Mouse (Mus musculus): ENCODE results near the gene Itpr2.
A peak's percentile ranks its signal among the peaks of the same experiment; 100 is the strongest.

The Itpr2 gene

DNA sequence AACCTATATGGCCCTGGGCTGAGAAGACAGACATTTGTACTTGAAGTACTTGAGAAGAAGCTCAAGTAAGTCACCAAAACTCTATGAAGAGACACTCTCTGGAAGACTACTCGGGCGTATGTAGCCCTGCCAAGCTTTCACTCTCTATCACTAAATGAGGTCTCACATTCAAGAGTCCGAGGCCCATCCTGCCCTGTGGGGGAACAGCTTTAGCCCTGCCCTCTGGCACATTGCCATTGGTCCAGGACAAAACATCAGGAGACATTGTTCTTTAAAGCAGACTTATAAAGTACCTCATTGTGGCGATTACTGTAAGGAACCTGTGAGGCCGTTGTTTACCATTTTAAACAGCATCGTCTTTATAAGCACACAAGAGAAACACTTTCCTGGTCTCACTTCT is 77.7 kb downstream of the Itpr2 start:
- DNase-seq (ENCODE audit: low spot score in 2 of 2): no peak

GRCm38 (mm10) chr6:146420718-146421117 is 81.3 kb downstream of the Itpr2 start:
- DNase-seq (ENCODE audit: low spot score in 2 of 2): peak; percentile 25 to 30

- DNase-seq (ENCODE audit: low spot score in 2 of 2): no peak
Measured at GRCm38 (mm10) chr6:146416461-146416860, 85.6 kb downstream of the Itpr2 start.

DNA sequence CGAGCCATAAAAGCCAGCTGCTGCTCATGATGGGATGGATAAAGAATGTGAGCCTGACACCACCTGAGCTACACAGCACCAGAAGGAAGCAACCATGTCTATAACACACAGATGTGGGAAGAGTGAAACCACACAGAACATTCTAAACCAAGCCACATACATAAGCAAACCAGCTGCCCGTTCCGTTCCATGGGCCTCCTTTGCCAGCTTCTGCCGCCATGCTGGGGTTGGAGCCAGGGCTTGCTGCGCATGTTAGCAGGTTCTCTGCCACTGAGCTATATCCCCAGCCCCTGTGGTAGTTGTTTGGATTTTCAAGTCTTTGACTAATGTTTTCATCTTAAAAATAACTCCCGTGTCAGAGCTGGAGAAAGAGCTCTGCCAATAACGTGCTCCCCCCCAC is 87.9 kb downstream of the Itpr2 start:
- DNase-seq (ENCODE audit: low spot score in 2 of 2): no peak

GRCm38 (mm10) chr6:146411446-146412070 is 90.5 kb downstream of the Itpr2 start:
- DNase-seq (ENCODE audit: low spot score in 2 of 2): peak; percentile 71 to 72

DNA sequence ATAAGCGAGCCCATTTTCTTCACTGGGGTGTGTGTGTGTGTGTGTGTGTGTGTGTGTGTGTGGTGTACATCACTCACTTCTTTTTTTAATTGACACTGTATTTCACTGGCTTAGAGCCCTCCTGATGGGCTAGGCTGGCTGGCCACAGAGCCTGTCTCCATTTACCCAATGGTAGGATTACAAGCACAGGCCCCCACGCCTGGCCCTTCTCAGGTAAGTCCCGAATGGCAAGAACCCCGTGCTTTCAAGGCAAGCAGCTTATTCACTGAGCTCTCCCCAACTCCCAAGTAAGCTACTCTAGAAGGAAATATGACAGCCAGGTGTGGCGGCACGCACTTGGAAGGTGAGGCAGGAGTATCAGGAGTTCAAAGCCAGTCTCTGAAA is 91.6 kb downstream of the Itpr2 start:
- no peak for DNase-seq (ENCODE audit: low spot score in 2 of 2)

DNA sequence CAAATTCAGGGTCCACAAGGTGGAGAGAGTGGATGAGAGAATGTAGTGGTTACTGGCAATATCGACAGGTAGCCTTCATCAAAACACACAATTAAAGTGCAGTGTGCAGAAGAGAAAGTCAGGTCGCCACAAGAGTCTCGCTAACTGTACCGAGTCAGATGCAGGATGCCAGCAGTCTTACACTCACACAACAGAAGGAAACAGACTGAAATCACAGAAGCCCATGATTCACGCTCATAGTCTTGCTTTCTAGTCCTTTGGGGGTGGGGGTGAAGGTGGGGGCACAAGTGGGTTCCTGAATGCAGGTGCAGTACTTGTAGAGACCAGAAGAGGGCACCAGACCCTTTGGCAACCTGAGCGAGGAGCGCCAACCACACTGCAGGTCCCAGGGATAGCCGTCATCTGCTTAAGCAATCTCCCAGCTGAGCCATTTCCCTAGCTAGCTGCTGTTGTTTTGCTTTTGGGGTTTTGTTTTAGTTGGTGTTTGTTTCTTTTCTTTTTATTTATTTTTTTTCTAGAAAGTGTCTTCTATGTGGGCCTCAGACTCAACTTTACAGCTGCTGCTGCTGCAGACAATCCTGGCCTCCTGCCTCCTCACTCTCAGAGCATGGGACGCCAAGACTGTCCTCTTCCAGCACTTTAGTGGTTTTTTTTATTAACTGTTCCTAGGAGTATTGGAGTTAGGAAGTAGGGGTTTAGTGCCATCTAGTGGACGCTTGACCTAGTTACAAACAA is 92.2 kb downstream of the Itpr2 start:
- DNase-seq (ENCODE audit: low spot score in 2 of 2): peak; percentile 59 to 65

DNA sequence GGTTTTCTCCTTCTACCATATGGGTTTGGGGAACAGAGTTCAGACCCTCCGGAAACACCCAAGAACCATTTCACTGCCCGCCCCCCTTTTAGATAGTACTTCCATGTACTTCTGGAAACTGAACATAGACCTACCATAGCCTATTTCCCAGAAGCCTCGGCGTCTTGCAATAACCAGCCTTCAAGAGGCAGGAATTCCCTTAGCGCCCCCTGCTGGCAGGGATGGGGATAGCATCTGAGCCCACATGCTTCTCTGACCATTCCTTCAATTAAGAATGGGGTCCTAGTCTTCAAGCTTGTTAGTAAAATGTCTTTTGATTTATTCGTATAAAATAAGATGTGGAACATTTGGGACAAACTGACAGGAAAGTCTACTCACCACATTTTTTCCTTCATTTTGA is 96.6 kb downstream of the Itpr2 start:
- no peak for DNase-seq (ENCODE audit: low spot score in 2 of 2)

- DNase-seq (ENCODE audit: low spot score in 2 of 2): no peak
Measured at GRCm38 (mm10) chr6:146404876-146405275, 97.1 kb downstream of the Itpr2 start.

DNA sequence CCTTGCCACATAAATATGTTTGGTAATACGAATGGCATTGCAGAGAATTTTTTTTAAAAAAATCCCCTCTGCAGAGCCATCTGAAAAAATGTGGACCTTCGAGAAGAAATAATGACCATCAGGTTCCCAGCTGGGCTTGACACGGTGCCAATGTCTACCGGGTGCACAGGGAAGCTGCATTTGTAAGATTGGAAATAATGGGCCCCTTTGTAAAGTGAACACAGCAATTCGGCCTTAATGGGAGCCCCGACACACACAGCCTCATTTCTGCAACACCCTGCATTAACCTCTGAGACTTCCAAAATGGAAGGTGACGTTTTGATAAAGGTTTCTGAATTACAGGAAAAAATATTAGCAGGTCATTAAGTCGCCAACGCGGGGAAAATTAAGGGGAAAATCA is 97.9 kb downstream of the Itpr2 start:
- no peak for DNase-seq (ENCODE audit: low spot score in 2 of 2)

GRCm38 (mm10) chr6:146402905-146403642 is 98.9 kb downstream of the Itpr2 start:
- no peak for DNase-seq (ENCODE audit: low spot score in 2 of 2)

DNA sequence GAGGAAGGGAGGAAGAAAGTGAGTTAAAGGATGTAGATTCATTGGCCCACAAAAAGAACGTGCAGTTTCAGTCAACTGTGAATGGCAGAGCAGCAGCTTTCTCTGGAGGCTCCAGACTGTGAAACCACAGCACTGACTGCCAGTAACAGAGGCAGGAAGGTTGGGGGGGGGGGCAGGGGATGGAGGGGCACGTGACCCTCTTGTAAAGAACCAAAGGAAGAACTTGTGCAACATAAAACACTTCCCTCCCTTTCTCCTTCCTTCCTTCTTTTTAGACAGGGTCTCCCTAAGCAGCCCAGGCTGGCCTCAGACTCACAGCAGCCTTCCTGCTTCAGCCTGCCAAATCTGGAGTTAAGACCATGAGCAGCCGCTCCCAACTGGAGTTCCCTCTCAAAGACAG is 104.2 kb downstream of the Itpr2 start:
- DNase-seq (ENCODE audit: low spot score in 2 of 2): peak in 1 of 2 experiments; percentile 18

DNA sequence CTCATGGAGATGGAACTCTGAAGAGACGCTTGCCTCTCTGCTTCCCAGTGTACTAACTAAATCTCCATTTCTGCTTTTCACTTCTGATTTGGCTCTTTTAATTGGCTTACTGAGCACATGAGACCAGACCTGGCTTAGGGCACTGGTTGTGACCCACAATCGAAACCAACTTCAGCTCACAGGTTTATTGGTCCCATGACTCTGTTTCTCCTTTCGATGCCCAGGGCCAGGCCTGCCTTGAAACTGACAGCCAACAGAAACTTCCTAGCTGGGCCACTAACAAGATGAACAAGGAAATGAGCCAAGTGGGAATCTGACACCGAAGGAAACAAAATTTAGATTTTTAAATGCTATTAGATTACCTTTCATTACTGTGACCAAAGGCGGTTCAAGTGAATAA is 105.8 kb downstream of the Itpr2 start:
- no peak for DNase-seq (ENCODE audit: low spot score in 2 of 2)

DNA sequence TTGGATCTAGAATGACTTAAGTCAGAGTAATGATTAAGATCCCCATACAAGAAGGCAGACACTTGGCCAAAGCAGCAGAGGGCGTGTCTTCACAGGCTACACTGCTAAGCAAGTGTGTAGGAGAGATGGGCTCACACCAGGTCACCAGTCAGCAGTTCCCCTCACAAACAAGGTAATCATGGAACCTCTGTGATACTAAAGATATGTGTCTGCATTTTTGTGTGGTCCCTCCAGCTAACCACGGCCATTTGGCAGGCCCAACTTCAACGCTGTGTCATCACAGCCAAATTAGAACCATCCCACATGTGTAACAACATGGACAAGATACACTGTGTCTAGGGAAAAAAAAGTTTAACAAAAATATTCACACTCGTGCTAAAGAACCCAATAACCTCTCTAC is 106.4 kb downstream of the Itpr2 start:
- DNase-seq (ENCODE audit: low spot score in 2 of 2): no peak

- DNase-seq (ENCODE audit: low spot score in 2 of 2): no peak
Measured at GRCm38 (mm10) chr6:146392188-146392587, 109.8 kb downstream of the Itpr2 start.

GRCm38 (mm10) chr6:146390159-146390558 is 111.9 kb downstream of the Itpr2 start:
- DNase-seq (ENCODE audit: low spot score in 2 of 2): no peak

GRCm38 (mm10) chr6:146388010-146388409 is 114.0 kb downstream of the Itpr2 start:
- DNase-seq (ENCODE audit: low spot score in 2 of 2): no peak

GRCm38 (mm10) chr6:146387039-146387713 is 114.8 kb downstream of the Itpr2 start:
- no peak for DNase-seq (ENCODE audit: low spot score in 2 of 2)

DNA sequence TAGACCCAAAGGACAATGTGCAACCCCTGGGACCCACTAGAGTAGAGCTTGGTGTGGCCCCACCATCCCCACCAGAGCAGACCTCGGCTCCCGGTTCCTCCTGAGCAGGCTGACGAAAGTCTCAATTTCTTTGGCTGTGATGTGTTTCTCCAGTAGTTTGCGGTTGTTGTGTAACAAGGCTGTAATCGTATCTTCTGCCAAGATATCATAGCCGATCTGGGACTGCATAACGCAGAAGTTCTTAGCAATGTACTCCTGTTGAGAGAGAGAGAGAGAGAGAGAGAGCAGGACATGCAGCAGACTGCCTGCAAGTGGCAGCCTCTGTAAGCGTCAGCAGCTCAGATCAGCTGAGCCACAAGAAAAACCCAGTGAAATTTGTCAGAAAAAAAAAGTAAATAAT is 122.8 kb downstream of the Itpr2 start:
- DNase-seq (ENCODE audit: low spot score in 2 of 2): no peak

DNA sequence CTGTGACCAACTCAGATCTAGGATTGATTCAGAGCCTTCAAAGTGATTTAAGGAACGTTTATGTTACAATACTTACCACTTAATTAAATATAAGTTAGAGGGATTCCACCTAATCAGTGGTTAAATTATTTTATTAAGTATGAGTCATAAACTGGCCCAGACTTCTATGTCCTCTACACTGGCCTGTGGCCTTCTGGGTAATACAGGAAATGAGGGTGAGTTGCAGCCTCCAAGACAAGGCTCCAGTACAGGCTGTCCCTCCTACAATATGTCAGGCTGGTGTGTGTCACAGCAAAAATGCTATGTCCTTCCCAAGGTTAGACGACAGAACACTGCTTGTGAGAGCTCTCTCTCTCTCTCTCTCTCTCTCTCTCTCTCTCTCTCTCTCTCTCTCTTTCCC is 130.5 kb downstream of the Itpr2 start:
- DNase-seq (ENCODE audit: low spot score in 2 of 2): no peak

GRCm38 (mm10) chr6:146366180-146366579 is 135.8 kb downstream of the Itpr2 start:
- no peak for DNase-seq (ENCODE audit: low spot score in 2 of 2)

GRCm38 (mm10) chr6:146357911-146358310 is 144.1 kb downstream of the Itpr2 start:
- no peak for DNase-seq (ENCODE audit: low spot score in 2 of 2)
